Mouse (Mus musculus): Measurements from ENCODE around the gene Plekhn1.

DNA sequence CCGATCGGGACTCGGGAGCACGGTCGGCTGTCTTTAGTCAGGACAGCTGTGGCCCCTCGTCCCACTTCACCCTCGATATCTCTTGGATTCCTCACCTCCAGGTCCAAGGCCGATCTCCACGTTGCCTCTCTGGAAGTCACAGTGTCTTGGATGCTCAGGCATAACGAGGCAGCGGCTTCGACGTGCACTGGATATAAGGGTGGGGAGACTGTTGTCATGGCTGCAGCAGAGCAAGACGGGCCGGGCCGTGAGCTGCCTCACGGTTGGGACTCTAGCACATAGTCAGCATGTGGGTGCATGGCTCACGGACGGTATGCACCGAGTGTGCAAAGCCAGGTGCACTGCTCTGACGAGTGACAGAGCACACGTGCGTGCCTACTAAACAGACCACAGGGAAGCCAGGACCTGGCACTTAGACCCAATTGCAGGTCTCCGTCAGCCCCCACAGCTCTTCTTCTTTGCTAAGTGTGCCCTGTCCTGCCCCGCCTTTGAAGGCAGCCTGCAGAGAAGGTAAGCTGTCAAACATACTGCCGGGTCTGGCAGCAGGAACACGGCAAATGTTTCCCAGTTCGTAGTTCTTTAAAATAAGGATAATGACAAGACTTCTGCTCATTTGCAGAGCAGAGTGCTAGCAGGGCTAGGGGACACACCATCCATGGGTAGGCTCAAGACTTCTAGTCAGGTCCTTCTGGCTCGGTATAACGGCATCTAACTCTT lies 19.9 kb upstream of the Plekhn1 start:
- TF ChIP-seq MAX (IDR thresholded peaks at IDR 0.05) (no peak), USF1 (IDR thresholded peaks at IDR 0.05; ENCODE audit: low read depth) (no peak)

All from C2C12 (cell line).